Mouse (Mus musculus) ES-E14 (cell line): Measurements from ENCODE around the gene C1qtnf5. TPM values are rescaled to one million over a fixed set of nuclear protein-coding genes. Genes with fewer than 3 reads are reported as not detected.
A peak's percentile ranks its signal among the peaks of the same experiment; 100 is the strongest.

Experiments
- DNase-seq: peaks from one replicate; pipeline ENCODE4 v3.0.0-alpha.2; 2013; ENCODE audit warnings: low read depth, low spot score
- H3K27ac ChIP-seq: 2 replicates; pipeline ENCODE4 v1.5.1; 2012; ENCODE audit warnings: low read depth, mild to moderate bottlenecking, low read length, moderate library complexity, mixed read lengths; ENCODE audit not compliant: poor library complexity, insufficient read depth, severe bottlenecking
- H3K36me3 ChIP-seq: 2 replicates; pipeline ENCODE4 v1.6.1; 2012; ENCODE audit warnings: mild to moderate bottlenecking, low read length, moderate library complexity, mixed read lengths; ENCODE audit not compliant: control insufficient read depth, poor library complexity, insufficient read depth, severe bottlenecking
- H3K4me1 ChIP-seq, 2 experiments: fragments of 150-350 bp in 1 of 2; sonication (generic) in 1 of 2; 2 replicates each; pipeline ENCODE4 v1.6.1; 2012; ENCODE audit warnings: low read length in 2 of 2, mild to moderate bottlenecking in 1 of 2, mixed read lengths in 1 of 2; ENCODE audit not compliant: control insufficient read depth in 2 of 2, insufficient read depth in 2 of 2, poor library complexity in 1 of 2
- H3K4me3 ChIP-seq, 2 experiments: fragments of 150-350 bp in 1 of 2; sonication (generic) in 1 of 2; 2 replicates each; pipeline ENCODE4 v1.5.1; 2012; ENCODE audit warnings: low read length in 2 of 2, low read depth in 1 of 2, mild to moderate bottlenecking in 1 of 2, mixed read lengths in 1 of 2; ENCODE audit not compliant: insufficient read depth in 1 of 2, poor library complexity in 1 of 2, severe bottlenecking in 1 of 2
- H3K9ac ChIP-seq: 2 replicates; pipeline ENCODE4 v1.6.1; 2012; ENCODE audit warnings: low read depth, mild to moderate bottlenecking, low read length, mixed read lengths; ENCODE audit not compliant: poor library complexity, insufficient read depth, severe bottlenecking
- H3K9me3 ChIP-seq: fragments of 150-350 bp; sonication (generic); 2 replicates; pipeline ENCODE4 v1.6.1; 2012; ENCODE audit warnings: low read depth, mild to moderate bottlenecking, low read length; ENCODE audit not compliant: control insufficient read depth, insufficient read depth
- CHD2 ChIP-seq: IDR thresholded peaks from 2 replicates; pipeline ENCODE4 v1.6.1; 2014; ENCODE audit warnings: mild to moderate bottlenecking, low read depth, low read length, inconsistent platforms
- HCFC1 ChIP-seq: IDR thresholded peaks from 2 replicates; pipeline ENCODE4 v1.6.1; 2012; ENCODE audit warnings: low read length, inconsistent platforms, borderline replicate concordance; ENCODE audit not compliant: insufficient read depth
- MAFK ChIP-seq: IDR thresholded peaks from 2 replicates; pipeline ENCODE4 v1.6.1; 2014; ENCODE audit warnings: mild to moderate bottlenecking, low read depth, low read length, inconsistent platforms; ENCODE audit not compliant: insufficient read depth
- ZC3H11A ChIP-seq: IDR thresholded peaks from 2 replicates; pipeline ENCODE4 v1.6.1; 2012; ENCODE audit warnings: low read depth, mild to moderate bottlenecking, inconsistent platforms, low read length, borderline replicate concordance
- ZNF384 ChIP-seq: IDR thresholded peaks from 2 replicates; pipeline ENCODE4 v1.6.1; 2012; ENCODE audit warnings: low read depth, low read length, inconsistent platforms
- in situ Hi-C, 2 experiments: fragments of 600-800 bp; cut with MboI; formaldehyde crosslinking; loops; one replicate each; pipeline ENCODE4 v1.15.1; 2025; ENCODE audit warnings: low sequenced_read_pairs in 2 of 2, inconsistent platforms in 1 of 2; ENCODE audit not compliant: unreplicated experiment in 2 of 2
- total RNA-seq: library from RNA; depleted of rRNA; stranded (reverse); fragments of 300-350 nt; gene quantifications from 2 replicates; pipeline ENCODE4 v1.2.3, GENCODE M21; 2012; rRNA removed

Gene C1qtnf5
- 0.79 and 1.6 TPM in 2 replicates for total RNA-seq

- H3K4me1 ChIP-seq: peaks cover 0 to 19% of the 10 kb centered on the region in 2 experiments; a peak in 2 of 4 replicates
Observed at GRCm38 (mm10) chr9:44107110-44107509, at the start of gene C1qtnf5. C1qtnf5 (plus strand) TSS chr9:44107245.

GRCm38 (mm10) chr9:44058606-44059005 is 48.4 kb upstream of the C1qtnf5 start:
- no peak for TF ChIP-seq MAFK
- no peak for TF ChIP-seq ZNF384
- no peak for TF ChIP-seq CHD2
- no peak for TF ChIP-seq HCFC1
- no peak for TF ChIP-seq ZC3H11A
- no peak overlapping the region for H3K9ac ChIP-seq
- no peak overlapping the region for H3K27ac ChIP-seq
- no peaks in the 10 kb centered on the region for H3K36me3 ChIP-seq
- DNase-seq: no peak
- no peak overlapping the region for H3K4me3 ChIP-seq
- H3K9me3 ChIP-seq: no peaks in the 10 kb centered on the region
- in situ Hi-C loops: no loop called here
- H3K4me1 ChIP-seq: peaks cover 0 to 4% of the 10 kb centered on the region in 2 experiments; a peak in 1 of 4 replicates

More at GRCm38 (mm10) chr9:44107110-44107509, at the start of gene C1qtnf5:
- no peak for DNase-seq
- H3K4me3 ChIP-seq: peak within 1 kb of the TSS; percentile 9 to 66; a peak in 3 of 4 replicates
- H3K9ac ChIP-seq: peak within 1 kb of the TSS; percentile 68
- in situ Hi-C loops: no loop called here
- H3K9me3 ChIP-seq: no peaks in the 10 kb centered on the region
- no peak for TF ChIP-seq ZC3H11A
- TF ChIP-seq CHD2: no peak
- peaks cover 17% of the 10 kb centered on the region; the same call in 1 of the 2 replicates for H3K36me3 ChIP-seq
- no peak within 1 kb of the TSS for H3K27ac ChIP-seq

GRCm38 (mm10) chr9:44065177-44065576 is 41.9 kb upstream of the C1qtnf5 start:
- Histone ChIP-seq H3K36me3 (no peaks in the 10 kb centered on the region), H3K9ac (no peak overlapping the region), H3K4me3 (no peak overlapping the region), H3K27ac (no peak overlapping the region), H3K4me1 (peaks cover 0 to 5% of the 10 kb centered on the region in 2 experiments; a peak in 1 of 4 replicates), H3K9me3 (no peaks in the 10 kb centered on the region)
- TF ChIP-seq CHD2 (no peak), MAFK (no peak), ZC3H11A (no peak), ZNF384 (no peak), HCFC1 (no peak)
- in situ Hi-C loops: no loop called here
- no peak for DNase-seq

- Histone ChIP-seq H3K9ac (peak within 1 kb of the TSS; percentile 81), H3K36me3 (no peaks in the 10 kb centered on the region), H3K27ac (no peak within 1 kb of the TSS), H3K9me3 (no peaks in the 10 kb centered on the region), H3K4me3 (peak within 1 kb of the TSS; percentile 61 to 83), H3K4me1 (peaks cover 0 to 13% of the 10 kb centered on the region in 2 experiments; a peak in 1 of 4 replicates)
- in situ Hi-C loops: no loop called here
- TF ChIP-seq ZNF384 (no peak), HCFC1 (peak; percentile 63; the same call in 1 of the 2 replicates), ZC3H11A (no peak), CHD2 (no peak)
- DNase-seq: peak; percentile 98
Observed at GRCm38 (mm10) chr9:44066785-44067225, 40.2 kb upstream of the C1qtnf5 start, which contains the start of gene Usp2. Usp2 (plus strand) TSS chr9:44067021.
